8 mouse cellular contexts compared by ENCODE assay signal in the genomic region with DNA sequence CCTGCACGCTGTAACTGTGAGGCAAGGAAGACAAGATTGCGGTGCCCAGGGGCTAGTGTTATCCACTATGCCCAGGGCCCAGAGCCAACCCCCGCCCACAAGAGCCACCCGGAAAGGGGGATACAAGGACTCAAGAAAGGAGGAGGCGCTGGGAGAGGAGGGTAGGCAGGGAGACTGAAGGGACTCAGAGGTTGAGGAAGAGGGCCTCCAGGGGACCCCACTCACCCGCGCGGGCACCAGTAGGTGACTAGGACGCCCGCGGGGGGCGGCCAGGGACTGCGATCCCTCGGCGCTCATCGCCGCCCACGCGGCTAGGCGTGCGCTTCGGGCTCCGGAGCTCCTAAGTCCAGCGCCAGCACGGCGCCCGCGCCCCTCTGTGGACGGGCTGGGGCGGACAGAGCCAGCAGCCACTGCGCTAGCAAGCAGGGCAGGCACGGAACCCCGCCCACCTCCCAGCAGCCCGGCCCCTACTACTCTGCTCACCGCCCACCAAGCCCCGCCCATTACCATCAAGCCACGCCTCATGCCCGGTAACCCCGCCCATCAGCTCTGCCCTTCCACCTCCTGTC. TPM values are rescaled to one million over a fixed set of nuclear protein-coding genes. Genes with fewer than 3 reads are reported as not detected.
DNase-seq lines count a peak whose midpoint lies in the region; ATAC-seq and TF ChIP-seq lines count a peak whose summit lies in the region.

A gene (minus strand): TSS at position 443 of the 569 bp plus-strand sequence.

- no peaks in the 10 kb centered on the region for H3K27me3 ChIP-seq in forebrain, embryonic 14.5 days (replicated peaks; ENCODE audit: control insufficient read depth, insufficient read depth, low read length)
- peaks cover 2% of the 10 kb centered on the region for H3K27me3 ChIP-seq in heart, embryonic 16.5 days (ENCODE audit: control insufficient read depth, insufficient read depth, low read length)
- H3K27me3 ChIP-seq in stomach, postnatal 0 days (ENCODE audit: control insufficient read depth, insufficient read depth, low read length): no peaks in the 10 kb centered on the region

- H3K9ac ChIP-seq in forebrain, embryonic 14.5 days (ENCODE audit: low read length): peak within 1 kb of the TSS; percentile 71
- peak within 1 kb of the TSS; percentile 73 for H3K9ac ChIP-seq in heart, embryonic 16.5 days (ENCODE audit: low read length)
- H3K9ac ChIP-seq in stomach, postnatal 0 days (ENCODE audit: low read length): peak within 1 kb of the TSS; percentile 76

- WGBS in forebrain, embryonic 14.5 days: under 1% methylated on average over 28 of the region's 39 CpGs
- WGBS in heart, embryonic 16.5 days: under 1% methylated on average over 22 of the region's 39 CpGs
- under 1% methylated on average over 37 of the region's 39 CpGs for WGBS in stomach, postnatal 0 days

- no peak for TF ChIP-seq EP300 in stomach, postnatal 0 days (optimal IDR thresholded peaks at IDR 0.05)

- H3K4me3 ChIP-seq in forebrain, embryonic 14.5 days (ENCODE audit: low read depth, low read length): peak within 1 kb of the TSS; percentile 53
- H3K4me3 ChIP-seq in heart, embryonic 16.5 days (ENCODE audit: low read length): peak within 1 kb of the TSS; percentile 61
- peak within 1 kb of the TSS; percentile 55 for H3K4me3 ChIP-seq in stomach, postnatal 0 days (ENCODE audit: low read depth, low read length)

- peaks cover 4% of the 10 kb centered on the region for H3K4me1 ChIP-seq in forebrain, embryonic 14.5 days (ENCODE audit: control insufficient read depth, insufficient read depth, low read length)
- H3K4me1 ChIP-seq in heart, embryonic 16.5 days (ENCODE audit: control insufficient read depth, insufficient read depth, low read length): peaks cover 3% of the 10 kb centered on the region; the same call in 1 of the 2 replicates
- H3K4me1 ChIP-seq in stomach, postnatal 0 days (replicated peaks; ENCODE audit: control insufficient read depth, insufficient read depth): no peaks in the 10 kb centered on the region

- peak; percentile 60 for TF ChIP-seq CTCF in stomach, postnatal 0 days (IDR thresholded peaks at IDR 0.05; ENCODE audit: low read depth)

- H3K36me3 ChIP-seq in forebrain, embryonic 14.5 days (ENCODE audit: control insufficient read depth, insufficient read depth, low read length): no peaks in the 10 kb centered on the region
- H3K36me3 ChIP-seq in heart, embryonic 16.5 days (ENCODE audit: control insufficient read depth, insufficient read depth): no peaks in the 10 kb centered on the region
- H3K36me3 ChIP-seq in stomach, postnatal 0 days (ENCODE audit: control insufficient read depth, insufficient read depth, low read length): no peaks in the 10 kb centered on the region

- no peak for ATAC-seq in CD4-positive, CD25-positive, alpha-beta regulatory T cell, adult 4 months
- peak; percentile 96 for ATAC-seq in forebrain, embryonic 14.5 days
- peak; percentile 93 for ATAC-seq in heart, embryonic 16.5 days (replicated peaks; ENCODE audit: extremely low read depth, insufficient read depth, low FRiP score)
- peak; percentile 98 for ATAC-seq in stomach, postnatal 0 days (ENCODE audit: low FRiP score, low TSS enrichment)

- H3K9me3 ChIP-seq in forebrain, embryonic 14.5 days (replicated peaks; ENCODE audit: control insufficient read depth, low read length): no peaks in the 10 kb centered on the region
- no peaks in the 10 kb centered on the region for H3K9me3 ChIP-seq in heart, embryonic 16.5 days (replicated peaks; ENCODE audit: control insufficient read depth, low read length)
- H3K9me3 ChIP-seq in stomach, postnatal 0 days (ENCODE audit: control insufficient read depth, low read length): no peaks in the 10 kb centered on the region

- H3K27ac ChIP-seq in forebrain, embryonic 14.5 days (ENCODE audit: low read depth, low read length): no peak within 1 kb of the TSS
- no peak within 1 kb of the TSS for H3K27ac ChIP-seq in heart, embryonic 16.5 days (ENCODE audit: low read length)
- H3K27ac ChIP-seq in stomach, postnatal 0 days (replicated peaks): peak within 1 kb of the TSS; percentile 90

- H3K4me2 ChIP-seq in forebrain, embryonic 14.5 days (ENCODE audit: low read length): peak within 1 kb of the TSS; percentile 91
- peak within 1 kb of the TSS; percentile 92 for H3K4me2 ChIP-seq in heart, embryonic 16.5 days (ENCODE audit: low read depth, low read length)
- H3K4me2 ChIP-seq in stomach, postnatal 0 days (replicated peaks; ENCODE audit: low read depth): peak within 1 kb of the TSS; percentile 95

- DNase-seq in CD4-positive, CD25-positive, alpha-beta regulatory T cell, adult 2 months (ENCODE audit: low read depth, low spot score): peak; percentile 7
- peak; percentile 77 for DNase-seq in forebrain, embryonic 14.5 days (ENCODE audit: low spot score)
- DNase-seq in kidney, postnatal 10 days: peak; percentile 93
- DNase-seq in liver: peak; percentile 77
- DNase-seq in neural tube, embryonic 10.5 days (ENCODE audit: extremely low spot score, low spot score): peak; percentile 82
- DNase-seq in stomach, postnatal 0 days (ENCODE audit: low spot score): peak; percentile 93

RNA-seq across cellular contexts. Expression of the gene that starts here (rescaled TPM):
- polyA plus RNA-seq in CD4-positive, CD25-positive, alpha-beta regulatory T cell, adult 4 months (2017; shearing (Covaris generic)): not detected
- polyA plus RNA-seq in forebrain, embryonic 14.5 days (2014; fragmentation: Nextera tagmentation; extraction: Ambion mirVana): 1.5 and 3.9 TPM in 2 replicates
- 3.7 and 5.2 TPM in 2 replicates for polyA plus RNA-seq in heart, embryonic 16.5 days (2015; fragmentation: Nextera tagmentation; extraction: Ambion mirVana)
- 31.5 and 36.6 TPM in 2 replicates for polyA plus RNA-seq in stomach, postnatal 0 days (2015; fragmentation: Nextera tagmentation; extraction: Ambion mirVana)

Comparison
In these comparisons a context has a peak if more than half of its experiments do, and no peak if none do; other contexts are left out.
1. DNase-seq: peak in every context shown above with its lines; median percentile 93 in kidney, postnatal 10 days; 93 in stomach, postnatal 0 days; 82 in neural tube, embryonic 10.5 days; 77 in forebrain, embryonic 14.5 days; 77 in liver; 7 in CD4-positive, CD25-positive, alpha-beta regulatory T cell, adult 2 months.